Mouse (Mus musculus): Measurements from ENCODE around the gene Klc3.
A peak's percentile ranks its signal among the peaks of the same experiment; 100 is the strongest.

The Klc3 gene

DNA sequence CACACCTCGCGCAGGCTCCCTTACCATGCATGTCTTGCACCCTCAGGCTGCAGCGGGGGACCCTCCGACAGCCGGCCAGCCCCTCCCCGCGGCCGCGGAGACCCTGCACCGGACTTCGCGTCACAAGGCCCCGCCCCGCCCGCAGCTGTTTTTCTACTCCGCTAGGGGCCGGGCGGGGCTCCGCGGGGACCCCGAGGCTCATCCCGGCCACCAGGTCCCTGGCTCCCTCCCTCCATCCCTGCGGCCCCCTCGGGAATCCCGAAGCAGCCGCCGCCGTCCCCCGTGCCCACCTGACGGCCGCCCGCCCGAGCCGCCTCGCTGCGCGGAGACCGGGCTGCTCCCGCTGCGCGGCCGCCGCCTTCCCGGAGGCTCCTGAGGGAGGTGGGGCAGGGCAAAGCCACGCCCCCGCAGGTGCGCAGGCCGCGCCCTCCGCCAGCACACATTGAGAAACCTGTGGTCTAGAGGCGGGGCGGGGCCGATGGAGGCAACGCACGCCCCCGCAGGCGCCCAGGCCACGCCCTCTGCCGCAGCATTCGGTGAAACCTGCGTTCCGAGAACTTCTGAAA, at the start of gene Klc3:
Klc3 (minus strand) TSS at position 374 of the 566 bp plus-strand sequence.
- peak; percentile 57 to 66 for DNase-seq (ENCODE audit: low read depth in 2 of 2, low spot score in 2 of 2)

DNA sequence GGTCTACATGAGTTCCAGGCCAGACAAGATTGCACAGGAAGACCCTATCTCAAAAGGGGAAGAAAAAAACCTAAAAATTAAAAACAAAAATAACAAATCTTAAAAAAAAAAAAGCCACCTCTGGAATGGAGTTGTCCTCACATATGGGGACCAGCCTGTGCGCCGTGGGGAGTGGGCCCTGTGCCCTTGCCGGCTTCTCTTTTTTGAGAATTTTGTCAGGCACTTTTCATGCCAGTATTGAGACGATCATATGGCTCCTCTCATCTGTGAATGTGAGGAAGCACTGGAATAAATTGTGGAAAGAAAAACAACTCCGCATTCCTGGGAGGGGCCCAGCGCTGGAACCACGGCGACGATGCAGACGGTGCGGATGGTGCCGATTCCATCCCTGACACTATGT, 45.3 kb upstream of the Klc3 start:
- no peak for DNase-seq (ENCODE audit: low read depth in 2 of 2, low spot score in 2 of 2)

DNA sequence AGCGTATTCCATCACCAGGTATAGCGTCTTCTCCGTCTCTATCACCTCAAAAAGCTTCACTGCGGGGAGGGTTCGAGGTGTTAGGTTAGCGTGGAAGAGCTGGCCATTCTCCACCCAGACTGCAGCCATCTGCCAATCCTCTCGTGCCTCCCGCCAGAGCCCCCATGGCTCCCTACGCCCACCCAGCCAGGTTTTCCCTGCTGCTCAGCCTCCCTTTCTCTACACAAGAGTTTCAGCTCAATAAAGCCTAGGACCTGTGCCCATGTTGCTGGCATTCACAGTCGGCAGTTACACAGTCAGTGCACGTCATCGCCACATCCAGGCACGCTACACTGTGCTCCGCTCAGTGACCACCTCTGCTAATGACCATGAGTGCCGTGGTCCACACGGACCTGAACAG, 43.8 kb upstream of the Klc3 start:
- DNase-seq (ENCODE audit: low read depth in 2 of 2, low spot score in 2 of 2) = no peak

DNA sequence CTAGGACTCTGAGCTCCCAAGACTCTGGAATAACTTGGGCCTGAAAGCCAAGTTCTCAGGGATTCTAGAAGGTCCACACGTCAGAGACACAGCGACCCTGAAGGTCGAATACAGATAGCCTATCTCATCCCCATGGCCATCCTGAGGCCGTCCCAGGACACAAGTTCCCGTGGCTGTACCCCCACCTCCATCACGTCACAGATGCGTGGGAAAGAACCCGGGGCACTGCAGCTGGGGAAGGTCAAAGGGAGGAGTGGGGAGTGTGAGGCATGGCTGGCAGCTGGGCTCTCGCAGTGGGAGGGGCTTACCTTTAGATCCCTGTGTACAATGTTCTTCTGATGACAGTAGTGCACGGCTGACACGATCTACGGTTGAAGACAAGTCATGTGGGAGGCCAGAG, 40.9 kb upstream of the Klc3 start:
- DNase-seq (ENCODE audit: low read depth in 2 of 2, low spot score in 2 of 2) = no peak

DNA sequence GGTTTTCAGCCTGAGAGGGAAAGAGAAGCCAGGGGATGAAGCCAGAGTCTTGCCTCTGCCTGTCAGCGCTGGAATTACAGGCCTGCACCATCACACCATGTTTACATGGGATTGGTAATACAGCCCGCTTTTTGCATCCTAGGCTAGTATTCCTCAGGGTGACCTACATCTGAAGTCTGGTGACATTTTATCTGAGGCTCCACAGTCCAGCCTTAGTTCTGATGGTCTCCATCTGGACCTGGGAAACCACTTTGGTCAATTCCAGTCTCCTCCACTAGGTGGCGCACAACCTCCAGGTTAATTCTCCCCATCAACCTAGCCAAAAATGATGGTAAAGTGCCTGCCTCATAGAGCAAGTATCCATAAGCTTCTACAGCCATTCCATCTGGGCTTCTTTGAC, 39.4 kb upstream of the Klc3 start:
- DNase-seq (ENCODE audit: low read depth in 2 of 2, low spot score in 2 of 2) = peak; percentile 74 to 76

DNA sequence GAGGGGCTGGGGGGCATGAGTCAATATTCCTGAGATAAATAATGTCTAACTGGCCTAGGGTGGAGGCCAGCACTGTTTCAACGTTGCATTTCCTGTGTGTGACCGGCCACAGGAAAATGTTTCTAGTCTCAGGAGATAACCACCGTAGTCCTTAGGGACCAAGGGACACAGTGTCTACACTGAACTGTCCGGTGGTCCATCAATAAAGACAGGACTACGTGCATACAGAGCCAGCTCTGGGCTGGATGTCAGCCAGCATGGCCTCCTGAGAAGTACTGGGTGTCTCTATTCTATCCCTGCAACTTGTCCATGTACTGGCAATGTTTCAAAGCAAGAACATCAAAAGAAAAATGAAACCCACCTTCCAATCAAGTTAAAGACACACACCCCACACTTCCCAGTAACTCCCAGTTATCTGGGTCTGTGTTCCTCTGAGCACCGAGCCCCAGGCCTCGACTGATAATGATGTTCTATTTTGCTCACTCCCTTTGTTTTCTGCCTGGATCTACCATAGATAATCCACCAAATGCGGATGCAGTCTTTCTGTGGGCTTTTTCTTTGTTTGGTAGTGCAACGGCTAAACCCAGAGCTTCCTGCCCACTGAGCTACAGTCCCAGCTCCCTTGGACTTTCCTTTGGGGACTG, 37.7 kb upstream of the Klc3 start:
- no peak for DNase-seq (ENCODE audit: low read depth in 2 of 2, low spot score in 2 of 2)

DNA sequence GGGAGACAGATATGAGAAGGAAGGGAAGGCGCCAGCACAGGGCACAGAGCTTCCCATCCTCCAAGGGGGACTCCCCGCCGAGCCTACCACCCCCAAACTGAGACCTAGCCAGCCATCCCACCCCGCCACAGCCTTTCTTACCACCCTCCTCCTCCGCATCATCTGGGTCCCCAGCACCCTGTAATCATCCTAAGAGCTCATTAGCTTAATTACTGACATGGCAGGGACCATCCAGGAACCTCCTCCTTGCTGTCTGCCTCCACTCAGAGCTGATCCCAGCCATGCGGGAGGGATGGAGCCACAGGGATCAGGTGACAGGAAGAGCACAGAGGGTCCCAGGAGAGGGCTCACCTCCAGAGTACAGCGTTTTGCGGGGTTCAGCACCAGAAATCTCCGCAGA, 33.1 kb upstream of the Klc3 start:
- no peak for DNase-seq (ENCODE audit: low read depth in 2 of 2, low spot score in 2 of 2)

DNA sequence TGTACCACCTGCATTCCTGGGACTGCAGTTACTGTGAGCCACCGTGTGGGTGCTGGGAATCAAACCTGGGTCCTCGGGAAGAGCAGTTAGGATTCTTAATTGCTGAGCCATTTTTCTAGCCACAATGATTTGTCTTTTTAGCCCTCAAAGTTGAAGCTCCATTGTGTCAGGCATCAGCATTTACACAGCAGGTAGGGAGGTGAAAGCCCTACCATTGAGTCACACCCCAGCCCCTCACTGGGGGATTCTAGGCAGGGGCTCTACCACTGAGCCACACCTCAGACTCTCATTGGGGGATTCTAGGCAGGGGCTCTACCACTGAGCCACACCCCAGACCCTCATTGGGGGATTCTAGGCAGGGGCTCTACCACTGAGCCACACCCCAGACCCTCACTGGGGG, 32.4 kb upstream of the Klc3 start:
- no peak for DNase-seq (ENCODE audit: low read depth in 2 of 2, low spot score in 2 of 2)

DNA sequence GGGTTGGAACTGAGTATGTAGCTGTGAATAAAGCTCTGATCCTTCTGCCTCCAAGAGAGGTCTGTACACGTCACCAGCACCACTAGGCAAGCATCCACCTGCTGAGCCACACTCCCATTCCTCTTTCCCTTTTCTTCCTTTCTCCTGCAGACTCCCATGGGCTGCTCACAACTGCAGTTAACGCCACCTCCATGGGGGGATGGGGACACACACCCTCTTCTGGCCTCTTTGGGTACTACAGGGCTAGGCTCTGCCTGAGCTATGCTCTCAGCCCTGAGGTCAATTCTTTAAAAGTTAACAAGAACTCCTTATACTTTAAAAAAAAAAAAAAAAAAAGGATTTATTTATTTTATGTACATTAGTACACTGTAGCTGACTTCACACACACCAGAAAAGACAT, 28.6 kb upstream of the Klc3 start:
- no peak for DNase-seq (ENCODE audit: low read depth in 2 of 2, low spot score in 2 of 2)

DNA sequence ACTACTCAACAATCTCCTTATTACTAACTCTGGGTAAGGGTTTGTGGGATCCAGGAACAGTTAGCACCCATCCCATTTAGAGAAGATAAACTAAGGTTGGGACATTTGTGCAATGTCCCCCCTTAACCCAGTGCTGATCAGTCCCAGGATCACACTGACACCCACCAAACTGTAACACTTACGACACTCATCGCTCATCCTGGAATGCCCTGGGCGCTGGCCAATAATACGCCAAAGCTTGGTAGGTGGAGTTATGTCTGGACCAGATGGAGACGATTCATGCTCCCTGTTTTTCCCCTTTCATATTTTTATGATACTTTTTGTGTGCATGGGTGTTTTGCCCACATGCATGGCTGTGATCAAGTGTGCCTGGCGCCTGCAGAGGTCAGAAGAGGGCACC, 26.5 kb upstream of the Klc3 start:
- no peak for DNase-seq (ENCODE audit: low read depth in 2 of 2, low spot score in 2 of 2)

DNA sequence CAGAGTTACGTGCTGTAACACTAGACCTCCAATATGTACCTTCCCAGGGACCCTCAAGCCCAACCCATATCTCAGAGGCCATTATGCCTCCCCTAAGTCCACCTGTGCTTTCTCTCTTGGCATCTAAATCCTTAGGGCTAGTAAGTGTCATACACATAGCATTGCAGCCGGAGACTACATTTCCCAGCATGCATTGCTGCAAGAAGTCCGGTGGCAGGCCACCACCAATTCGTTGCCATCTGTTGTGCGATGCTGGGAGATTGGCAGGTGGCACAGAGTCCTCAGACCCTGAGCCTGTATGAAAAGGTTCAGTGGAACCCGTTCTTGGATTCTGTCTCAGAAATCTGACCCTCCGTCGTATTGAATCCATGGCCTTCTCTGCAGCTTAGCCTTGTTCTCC, 25.8 kb upstream of the Klc3 start:
- DNase-seq (ENCODE audit: low read depth in 2 of 2, low spot score in 2 of 2) = no peak

DNA sequence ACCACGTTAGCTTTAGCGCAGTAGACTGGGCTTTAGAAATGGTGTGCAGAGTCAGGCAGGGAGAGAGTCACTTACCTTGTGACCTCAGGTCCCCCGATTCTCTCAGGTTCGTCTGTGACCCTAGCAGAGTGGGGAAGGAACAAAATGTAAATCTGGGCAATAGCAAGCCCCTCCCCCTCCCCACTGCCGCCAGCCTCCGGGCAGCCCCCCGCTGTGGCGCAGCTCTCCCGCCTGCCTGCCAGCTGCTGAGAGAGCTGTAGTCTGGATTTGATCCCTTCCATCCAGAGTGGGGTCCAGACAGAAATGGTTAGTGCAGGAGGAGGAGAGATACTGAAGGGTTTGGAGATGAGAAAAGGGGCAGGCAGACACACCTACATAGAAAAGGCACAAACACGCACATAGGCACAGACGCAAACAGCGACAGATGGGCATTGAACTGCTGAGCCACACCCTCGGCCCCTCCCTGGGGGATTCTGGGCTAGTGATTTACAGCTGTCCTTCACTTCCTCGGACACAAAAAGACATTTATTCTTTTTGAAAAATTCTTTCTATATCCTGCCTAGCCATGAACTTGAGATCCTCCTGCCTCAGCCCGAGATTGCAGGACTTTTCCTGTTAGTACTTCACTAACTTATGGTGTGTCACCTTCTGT, 24.2 kb upstream of the Klc3 start:
- DNase-seq (ENCODE audit: low read depth in 2 of 2, low spot score in 2 of 2) = no peak

DNA sequence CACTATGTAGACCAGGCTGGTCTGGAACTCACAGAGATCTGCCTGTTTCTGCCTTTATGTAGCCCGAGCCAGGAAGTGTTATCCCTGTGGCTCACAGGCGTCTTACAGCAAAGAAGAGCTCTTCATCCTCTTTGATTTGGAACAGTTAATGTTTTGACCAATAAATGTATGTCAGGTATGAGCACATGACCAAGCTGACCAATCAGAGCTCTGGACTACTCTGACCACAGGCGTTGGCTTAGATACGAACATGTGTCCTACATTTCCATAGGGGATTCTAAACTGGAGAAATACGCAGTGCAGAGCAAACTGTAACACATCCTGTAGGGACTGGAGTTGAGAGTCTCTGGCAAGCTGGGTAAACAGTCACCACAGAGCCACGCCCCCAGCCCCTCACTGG, 23.0 kb upstream of the Klc3 start:
- DNase-seq (ENCODE audit: low read depth in 2 of 2, low spot score in 2 of 2) = no peak

DNA sequence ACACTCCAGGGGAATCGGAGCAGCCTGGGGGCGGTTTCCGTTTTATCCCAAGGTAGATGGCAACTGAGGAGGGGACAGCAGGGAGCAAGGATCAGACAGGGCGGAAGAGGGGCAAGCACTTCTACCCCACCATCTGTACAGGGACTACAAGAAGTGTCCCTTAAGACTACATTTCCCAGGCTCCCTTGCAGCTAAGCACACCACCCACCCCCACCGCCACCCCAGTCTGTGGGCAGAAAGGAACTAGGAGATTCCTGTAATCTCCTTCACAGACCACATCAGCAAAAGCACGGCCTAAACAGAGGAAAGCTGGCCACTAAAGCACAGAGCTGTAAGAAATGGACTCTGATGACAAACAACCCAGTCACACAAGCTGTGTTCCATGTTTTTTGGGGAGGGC, 22.4 kb upstream of the Klc3 start:
- DNase-seq (ENCODE audit: low read depth in 2 of 2, low spot score in 2 of 2) = no peak

DNA sequence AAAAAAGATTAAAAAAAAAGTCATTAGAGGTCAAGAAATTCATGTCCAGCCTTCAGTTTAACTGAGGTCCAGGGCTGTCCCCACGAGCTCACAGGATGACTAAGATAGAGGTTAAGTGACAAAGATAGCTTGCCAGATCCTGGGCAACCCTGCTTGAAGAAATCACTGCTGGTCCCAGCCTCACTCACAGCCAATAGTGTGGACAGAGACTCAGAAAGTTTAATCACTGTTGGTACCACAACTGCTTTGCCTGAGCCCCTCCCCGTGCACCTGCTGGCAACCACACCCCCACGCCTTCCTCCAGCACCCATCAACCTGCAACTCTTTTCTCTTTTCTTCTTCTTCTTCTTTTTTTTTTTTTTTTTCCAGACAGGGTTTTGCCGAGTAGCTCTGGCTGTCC, 20.1 kb upstream of the Klc3 start:
- DNase-seq (ENCODE audit: low read depth in 2 of 2, low spot score in 2 of 2) = no peak

DNA sequence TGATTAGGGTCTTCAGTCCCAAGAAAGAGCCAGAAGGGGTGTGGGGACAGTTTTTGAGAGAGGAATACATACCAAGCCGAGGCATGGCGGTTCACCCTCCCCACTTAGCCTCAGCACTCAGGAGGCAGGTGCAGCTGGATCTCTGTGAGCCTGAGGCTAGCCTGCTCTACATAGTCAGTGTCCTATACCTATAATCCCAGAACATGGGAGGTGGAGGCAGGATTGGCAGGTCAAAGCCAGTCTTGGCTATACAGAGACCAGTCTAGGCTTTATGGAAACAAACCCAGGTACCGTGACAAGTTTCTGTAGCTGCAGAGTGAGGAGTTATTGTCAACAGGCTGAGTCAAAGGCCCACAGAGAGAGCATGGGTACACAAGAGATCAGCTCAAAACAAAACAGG, 19.2 kb upstream of the Klc3 start:
- DNase-seq (ENCODE audit: low read depth in 2 of 2, low spot score in 2 of 2) = no peak

DNA sequence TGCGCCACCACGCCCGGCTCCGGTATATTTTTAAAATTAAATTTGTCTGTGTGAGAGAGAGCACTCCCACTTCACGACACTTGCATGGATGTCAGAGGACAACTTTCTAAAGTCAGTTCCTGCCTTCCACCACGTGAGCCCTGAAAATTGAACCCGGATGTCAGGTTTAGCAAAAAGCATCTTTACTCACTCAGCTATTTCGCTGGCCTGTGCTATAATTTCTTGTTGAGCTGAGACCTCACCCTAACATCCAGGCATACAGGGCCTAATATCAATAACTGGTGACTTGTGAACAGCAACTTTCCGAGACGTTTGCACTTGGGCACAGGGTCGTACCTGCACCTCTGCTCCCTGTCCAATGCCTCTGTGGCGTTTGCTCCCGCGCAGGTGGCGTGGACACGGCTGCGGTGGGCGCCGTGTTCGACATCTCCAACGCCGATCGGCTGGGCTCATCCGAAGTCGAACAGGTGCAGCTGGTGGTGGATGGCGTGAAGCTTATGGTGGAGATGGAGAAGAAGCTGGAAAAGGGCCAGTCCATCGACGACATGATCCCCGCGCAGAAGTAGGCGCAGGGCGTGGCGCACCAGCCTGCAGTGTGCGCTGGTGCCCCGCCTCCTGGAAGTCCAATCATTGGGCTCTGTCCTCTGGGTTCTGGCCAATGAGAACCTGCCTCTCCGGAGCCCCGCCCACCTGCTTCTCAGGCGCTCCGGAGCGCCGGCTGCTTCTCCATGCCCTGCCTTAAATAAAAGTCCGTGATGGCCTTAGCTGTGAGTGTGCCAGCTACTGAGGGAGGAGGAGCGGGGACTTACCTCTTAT, 17.1 kb upstream of the Klc3 start:
- peak; percentile 40 to 61 for DNase-seq (ENCODE audit: low read depth in 2 of 2, low spot score in 2 of 2)

DNA sequence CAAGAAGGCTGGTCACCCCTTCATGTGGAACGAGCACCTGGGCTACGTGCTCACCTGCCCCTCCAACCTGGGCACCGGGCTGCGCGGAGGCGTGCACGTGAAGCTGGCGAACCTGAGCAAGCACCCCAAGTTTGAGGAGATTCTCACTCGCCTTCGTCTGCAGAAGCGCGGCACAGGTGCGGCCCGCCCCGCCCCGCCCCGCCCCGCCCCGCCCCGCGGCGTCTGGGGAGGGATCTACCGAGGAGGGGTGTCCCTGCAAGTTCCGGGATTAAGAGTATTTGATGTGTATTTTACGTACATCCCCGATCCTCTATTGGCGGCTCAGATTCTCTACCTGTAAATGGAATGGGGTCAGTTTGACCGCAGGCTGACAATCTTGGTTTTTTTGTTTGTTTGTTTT, 16.2 kb upstream of the Klc3 start:
- no peak for DNase-seq (ENCODE audit: low read depth in 2 of 2, low spot score in 2 of 2)

DNA sequence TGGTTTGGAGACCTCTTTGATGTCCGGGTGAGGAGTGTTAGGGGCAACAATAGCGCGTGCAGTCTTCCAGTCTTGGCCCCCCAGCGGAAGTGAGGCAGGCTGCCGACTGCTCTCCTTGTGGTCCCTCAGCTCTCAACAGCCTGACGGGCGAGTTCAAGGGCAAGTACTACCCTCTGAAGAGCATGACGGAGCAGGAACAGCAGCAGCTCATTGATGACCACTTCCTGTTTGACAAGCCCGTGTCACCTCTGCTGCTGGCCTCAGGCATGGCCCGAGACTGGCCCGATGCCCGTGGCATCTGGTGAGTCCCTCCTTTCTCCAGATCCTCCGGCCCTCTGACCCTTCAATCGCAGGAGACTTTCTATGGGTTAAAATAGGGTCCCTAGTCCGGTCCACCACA, 12.7 kb upstream of the Klc3 start:
- no peak for DNase-seq (ENCODE audit: low read depth in 2 of 2, low spot score in 2 of 2)

DNA sequence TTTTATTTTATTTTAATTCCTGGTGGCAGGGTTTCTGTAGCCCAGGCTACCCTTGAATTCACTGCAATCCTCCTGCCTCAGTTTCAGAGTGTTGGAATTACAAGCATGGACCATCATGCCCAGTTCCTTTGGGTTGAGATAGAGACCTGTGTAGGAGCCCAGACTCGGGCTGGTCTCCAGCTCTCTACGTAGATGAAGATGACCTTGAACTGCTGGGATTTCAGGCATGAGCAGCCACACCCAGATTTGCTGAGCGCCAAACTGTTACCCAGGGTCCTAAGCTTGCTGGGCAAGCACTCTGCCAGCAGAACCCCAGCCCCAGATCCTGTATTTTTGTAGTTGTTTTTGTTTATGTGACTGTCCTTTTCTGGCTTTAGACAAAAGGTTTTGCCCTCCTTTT, 9.6 kb upstream of the Klc3 start:
- DNase-seq (ENCODE audit: low read depth in 2 of 2, low spot score in 2 of 2) = no peak

DNA sequence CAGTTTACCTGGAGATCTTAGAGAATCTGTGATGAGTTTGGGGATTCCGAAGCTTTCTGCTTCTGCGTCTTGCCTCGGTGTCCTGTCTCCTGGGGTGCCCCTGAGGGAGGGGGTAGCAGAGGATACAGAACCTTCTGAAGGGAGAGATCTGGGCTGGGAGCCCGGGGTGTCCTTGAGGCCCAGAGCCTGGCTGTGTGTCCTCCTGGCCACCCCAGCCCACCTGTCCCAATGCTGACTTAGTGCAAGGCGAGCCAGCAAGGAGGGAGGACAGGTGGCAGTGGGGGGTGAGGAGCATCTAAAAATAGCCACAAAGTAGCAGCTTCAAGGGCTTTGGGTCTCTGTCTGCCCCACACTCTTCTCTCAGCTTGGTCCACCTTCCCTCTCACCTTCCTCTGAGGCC, 7.9 kb upstream of the Klc3 start:
- no peak for DNase-seq (ENCODE audit: low read depth in 2 of 2, low spot score in 2 of 2)

DNA sequence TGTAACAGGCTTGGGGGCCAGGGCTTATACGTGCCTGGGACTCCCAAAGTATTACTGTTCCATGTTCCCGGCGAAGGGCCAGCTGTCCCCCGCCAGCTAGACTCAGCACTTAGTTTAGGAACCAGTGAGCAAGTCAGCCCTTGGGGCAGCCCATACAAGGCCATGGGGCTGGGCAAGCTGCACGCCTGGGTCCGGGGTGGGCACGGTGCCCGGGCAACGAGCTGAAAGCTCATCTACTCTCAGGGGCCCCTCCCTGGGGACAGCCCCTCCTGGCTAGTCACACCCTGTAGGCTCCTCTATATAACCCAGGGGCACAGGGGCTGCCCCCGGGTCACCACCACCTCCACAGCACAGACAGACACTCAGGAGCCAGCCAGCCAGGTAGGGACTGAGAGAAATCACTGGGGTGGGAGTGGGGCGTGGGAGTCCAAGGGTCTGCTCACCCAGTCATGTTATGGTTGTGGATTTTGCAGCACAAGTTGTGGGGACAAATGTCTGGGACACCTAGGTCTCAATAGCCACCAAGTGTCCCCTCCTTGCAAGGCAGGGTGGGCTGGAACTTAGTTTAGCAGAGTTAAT, 7.0 kb upstream of the Klc3 start:
- DNase-seq (ENCODE audit: low read depth in 2 of 2, low spot score in 2 of 2) = no peak

All from CD8-positive naive resting alpha-beta T cell, adult 2 months (primary cell).